Mouse (Mus musculus) left cerebral cortex, adult 18-20 months (tissue): Measurements from ENCODE around the gene Slc25a13. TPM values are rescaled to one million over a fixed set of nuclear protein-coding genes. Genes with fewer than 3 reads are reported as not detected.
"Not testable (repeated sequence)": the region's sequence is repeated elsewhere in the genome, so short reads cannot be mapped to it uniquely, and the experiment has no call there.

Experiments used
- DNase-seq, 2 experiments: peaks; one replicate each; pipeline ENCODE4 v3.0.0; 2021 to 2022; ENCODE audit warnings: low spot score in 2 of 2, mixed read lengths in 1 of 2
- total RNA-seq, 2 experiments: library from RNA; stranded (reverse); gene quantifications; 2 replicates each; pipeline ENCODE4 v1.2.3; 2021

Slc25a13 gene
- total RNA-seq, 2 experiments from 2014 or later, result 2.2 to 2.9 TPM

GRCm38 (mm10) chr6:6205599-6206165 lies 11.3 kb downstream of the Slc25a13 start:
- no peak for DNase-seq

DNA sequence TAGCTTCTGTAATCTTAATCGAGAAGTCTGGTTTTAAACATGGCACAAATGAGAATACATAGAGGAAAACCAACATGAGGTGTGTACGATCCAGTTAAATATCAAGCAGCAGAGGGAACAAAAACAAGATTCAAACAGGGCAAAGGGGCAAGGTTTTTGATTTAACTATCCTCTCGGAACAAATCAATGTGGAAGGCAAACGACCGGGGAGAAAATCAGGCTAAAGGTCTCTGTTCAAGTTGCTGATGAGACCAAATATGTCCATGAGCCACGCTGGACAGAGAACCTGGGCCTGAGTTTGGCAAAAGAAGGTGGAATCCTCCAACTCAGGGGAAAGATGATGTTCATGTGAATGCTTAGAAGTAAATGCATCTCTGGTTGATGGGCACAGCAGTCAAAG lies 14.5 kb downstream of the Slc25a13 start:
- no peak for DNase-seq

GRCm38 (mm10) chr6:6201977-6202376 lies 15.0 kb downstream of the Slc25a13 start:
- no peak for DNase-seq

DNA sequence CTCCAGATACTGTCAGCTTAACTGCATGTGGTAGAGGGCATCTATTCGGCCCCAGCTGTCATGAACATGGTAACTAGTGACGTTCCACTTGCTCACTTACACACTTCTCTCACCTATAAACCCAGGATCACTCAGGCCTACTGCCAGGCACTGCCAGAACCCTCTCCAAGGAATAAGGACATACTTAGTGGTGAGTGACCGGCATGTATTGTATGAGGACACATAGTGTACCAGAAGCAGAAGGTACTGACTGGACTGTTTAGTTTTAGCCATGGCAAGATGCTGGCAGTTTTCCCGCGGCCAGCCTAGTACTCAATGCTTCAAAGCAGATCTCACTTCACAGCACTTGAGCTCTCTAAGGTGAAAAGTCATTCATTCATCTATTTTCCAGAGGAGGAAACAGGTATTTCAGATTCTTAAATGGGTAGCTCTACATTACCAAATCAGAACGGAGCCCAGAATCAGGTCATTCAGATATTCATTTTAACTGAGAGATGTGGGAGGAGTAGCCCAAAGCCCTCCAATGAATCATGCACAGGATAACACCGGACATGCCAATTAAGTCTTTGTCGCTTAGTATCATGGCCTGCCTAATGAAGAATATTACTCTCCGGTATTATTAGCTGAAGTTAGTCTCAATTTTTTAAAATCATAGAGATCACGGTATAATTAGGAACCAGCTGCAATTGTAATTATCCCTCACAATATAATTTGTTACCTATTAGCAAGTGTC lies 17.7 kb downstream of the Slc25a13 start:
- no peak for DNase-seq

GRCm38 (mm10) chr6:6198056-6198455 lies 18.9 kb downstream of the Slc25a13 start:
- DNase-seq, result not testable (repeated sequence)

- no peak for DNase-seq
Measured at GRCm38 (mm10) chr6:6197339-6197738, 19.6 kb downstream of the Slc25a13 start.

DNA sequence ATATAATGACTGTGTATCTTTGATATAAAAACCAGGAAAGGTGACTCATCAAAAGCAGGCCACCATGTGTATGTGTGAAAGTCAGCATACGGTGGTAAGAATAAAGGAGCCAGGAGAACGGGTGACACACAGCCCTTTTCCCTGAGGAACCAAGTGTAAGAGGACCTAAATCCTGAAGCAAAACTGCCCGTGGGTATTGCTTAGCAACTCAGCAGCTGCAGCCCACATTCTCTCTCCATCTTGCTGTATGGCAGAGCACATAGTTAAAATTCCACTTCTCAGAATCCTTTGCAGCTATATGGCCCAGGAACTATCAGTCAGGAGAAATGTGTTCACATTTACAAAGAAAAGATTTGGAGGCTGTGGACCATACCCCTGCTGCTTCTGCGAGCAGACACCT lies 20.4 kb downstream of the Slc25a13 start:
- DNase-seq, result no peak

DNA sequence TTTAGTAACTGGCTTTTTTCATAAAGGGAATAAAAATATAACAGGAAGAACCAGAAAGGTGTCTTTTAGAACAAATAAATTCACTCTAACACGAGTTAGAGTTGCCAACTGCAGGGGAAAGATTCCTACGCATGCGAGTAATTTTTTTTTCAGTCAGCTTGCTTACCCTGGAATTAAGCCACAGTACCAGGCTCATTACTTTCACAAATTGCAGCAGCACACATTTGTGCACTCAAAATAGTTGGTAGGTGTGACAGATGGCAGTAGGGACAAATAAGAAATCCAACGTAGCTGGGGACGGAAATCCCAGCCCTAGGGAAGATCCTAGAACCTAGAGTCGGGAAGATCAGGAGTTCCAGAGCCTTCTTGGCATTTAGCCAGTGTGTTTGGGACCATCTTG lies 22.1 kb downstream of the Slc25a13 start:
- DNase-seq, result peak in 1 of 2 experiments; percentile 25

DNA sequence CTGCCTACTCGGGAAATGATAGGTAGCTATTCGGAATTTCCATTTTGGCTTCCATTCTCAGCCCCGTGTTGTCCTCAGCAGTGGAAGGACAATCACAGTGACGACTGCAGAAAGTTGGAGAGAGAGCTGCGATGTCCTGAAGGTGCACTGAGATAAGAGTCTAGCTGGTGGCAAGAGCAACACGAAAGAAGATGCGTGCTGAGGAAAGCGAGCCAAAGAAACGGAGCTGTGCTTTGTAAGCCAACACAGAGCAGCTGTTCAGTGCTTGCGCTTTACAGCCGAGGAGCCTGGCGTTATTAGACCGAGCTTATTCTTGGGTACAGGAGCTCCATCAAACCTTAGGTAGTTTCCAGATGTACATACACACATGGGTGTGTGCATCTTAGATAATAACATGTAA lies 23.1 kb downstream of the Slc25a13 start:
- no peak for DNase-seq

GRCm38 (mm10) chr6:6192413-6192812 lies 24.6 kb downstream of the Slc25a13 start:
- no peak for DNase-seq

DNA sequence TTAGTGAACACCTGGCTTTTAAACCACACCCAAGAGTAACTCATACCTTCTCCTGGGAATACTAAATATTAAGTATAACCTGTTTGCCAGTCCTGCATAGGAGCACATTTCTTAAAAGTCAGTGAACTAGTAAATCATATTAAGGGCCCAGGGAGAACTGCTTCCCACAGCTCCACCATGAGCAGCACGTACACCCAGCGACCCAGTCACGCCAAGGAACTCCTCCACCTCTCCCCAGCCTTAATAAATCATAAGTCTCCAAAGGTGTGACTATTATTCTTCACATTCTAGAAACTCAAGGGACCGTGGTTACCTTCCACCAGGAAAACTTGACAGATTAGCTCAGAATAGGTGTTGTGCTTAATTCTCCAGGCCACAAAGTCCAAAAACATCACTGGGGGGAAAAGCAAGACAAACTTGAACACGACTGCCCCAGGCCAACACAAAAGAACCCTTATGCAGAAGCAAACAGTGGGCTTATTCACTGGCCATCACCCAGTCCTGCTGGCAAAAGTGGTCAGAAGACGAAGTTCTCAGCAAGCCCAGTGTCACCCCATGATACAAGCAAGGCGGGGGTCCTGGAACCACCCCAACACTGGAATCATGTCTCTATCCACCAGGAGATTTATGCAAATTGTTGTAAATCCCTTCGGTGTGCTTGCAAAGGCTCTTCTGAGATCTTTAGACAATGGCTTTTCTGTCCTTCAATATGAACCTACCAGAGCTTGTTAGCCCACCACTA lies 25.2 kb downstream of the Slc25a13 start:
- peak in 1 of 2 experiments; percentile 22 for DNase-seq

- DNase-seq, result no peak
Measured at GRCm38 (mm10) chr6:6188970-6189369, 28.0 kb downstream of the Slc25a13 start.

DNA sequence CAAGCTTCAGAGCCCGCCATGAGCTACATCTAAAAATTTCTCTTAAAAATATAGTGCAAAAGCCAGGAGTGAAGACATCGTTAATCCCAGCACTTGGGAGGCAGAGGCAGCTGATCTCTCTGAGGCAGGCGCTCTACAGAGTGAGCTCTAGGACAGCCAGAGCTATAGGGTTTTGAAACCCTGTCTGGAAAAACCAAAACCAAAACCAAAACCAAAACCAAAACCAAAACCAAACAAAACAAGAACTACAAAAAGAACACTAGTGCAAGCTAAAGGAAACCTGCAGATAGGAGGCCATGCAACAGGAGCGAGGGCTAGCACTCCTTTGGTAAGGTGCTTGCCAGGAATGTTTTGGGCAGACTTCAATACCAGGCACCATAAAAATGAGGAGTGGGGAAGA lies 30.5 kb downstream of the Slc25a13 start:
- DNase-seq, result no peak

DNA sequence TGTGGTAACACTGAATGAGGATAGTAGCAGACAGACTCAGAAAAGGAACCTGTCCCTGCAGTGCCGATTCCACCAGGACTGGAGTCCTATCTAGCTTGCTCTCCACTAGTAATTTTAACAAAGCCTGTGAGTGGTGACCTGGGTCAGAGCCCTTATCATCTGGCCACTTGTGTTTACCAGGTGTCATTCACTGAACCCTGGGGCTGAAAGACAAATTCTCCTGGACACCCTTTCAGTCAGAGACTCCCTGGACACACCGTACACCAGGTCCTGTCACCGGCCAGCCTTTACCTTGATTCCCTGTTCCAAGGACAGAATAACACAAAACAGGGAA lies 31.3 kb downstream of the Slc25a13 start:
- no peak for DNase-seq

DNA sequence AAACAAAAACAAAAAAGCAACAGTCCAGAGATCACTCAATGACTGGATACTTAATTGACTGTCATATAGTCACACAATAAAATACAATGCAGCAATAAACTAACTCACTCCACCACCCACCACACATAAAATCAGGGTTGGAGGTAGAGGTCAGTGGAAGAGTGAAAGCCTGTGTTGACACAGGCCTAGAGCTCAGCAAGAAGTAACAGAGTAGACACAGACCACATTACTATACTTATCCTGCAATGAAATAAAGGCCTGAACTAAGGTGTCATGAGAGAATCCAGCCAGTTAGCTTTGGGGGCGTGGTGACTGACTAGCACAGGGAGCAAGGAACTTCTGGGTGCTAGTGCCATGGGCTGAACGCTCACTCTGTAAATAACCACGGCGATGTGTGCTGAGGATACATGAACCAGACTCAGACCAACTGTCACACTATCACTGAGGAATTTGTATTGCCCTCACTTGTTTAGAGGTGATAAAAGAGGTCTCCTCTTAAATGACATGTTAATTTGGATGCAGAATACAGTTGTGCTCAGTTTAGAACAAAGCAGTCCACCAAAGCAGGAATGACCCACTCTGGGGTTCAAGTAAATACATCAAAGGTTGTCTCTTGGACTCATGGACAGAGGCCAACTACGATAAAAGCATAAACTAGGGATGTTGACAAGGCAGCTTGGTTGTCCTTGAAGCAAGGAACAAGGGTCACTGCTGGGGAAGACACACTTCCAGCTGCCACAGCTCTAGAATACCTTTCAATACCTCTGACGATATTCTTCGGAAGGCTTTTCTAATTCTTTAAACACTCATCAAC lies 31.8 kb downstream of the Slc25a13 start:
- DNase-seq, result no peak

- no peak for DNase-seq
Measured at GRCm38 (mm10) chr6:6183601-6184000, 33.4 kb downstream of the Slc25a13 start.

DNA sequence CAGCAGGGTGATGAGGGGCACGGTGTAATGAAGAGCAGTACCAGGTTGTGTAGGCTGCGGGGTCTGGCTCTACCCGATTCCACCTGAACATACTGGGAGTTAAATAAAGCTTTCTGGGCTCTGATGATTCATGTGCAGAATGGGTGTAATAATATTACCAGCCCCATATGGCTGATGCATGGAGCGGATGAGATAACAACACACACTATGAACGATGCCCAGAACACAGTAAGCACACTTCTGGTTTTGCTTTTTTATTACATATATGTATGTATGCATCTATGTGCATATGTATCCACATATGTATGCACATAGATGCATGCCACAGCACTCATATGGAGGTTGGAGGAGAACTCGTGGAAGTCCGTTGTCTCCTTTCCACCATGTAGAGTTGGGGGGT lies 34.8 kb downstream of the Slc25a13 start:
- DNase-seq, result no peak

DNA sequence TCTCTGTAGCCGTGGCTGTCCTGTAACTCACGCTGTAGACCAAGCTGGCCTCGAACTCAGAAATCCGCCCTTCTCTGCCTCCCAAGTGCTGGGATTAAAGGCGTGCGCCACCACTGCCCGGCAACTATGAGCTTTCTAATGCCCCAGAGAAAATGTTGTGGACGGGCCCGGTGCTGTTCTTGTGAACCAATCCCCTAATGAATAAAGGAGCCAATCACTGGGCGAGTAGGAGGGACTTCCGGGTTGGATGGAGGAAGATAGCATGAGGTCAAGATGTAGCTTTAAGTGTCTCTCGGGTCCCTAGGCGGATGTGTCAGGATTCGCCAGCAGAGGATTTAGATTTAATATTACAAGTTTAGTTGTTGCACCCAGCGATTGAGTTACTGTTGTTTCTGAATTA lies 38.6 kb downstream of the Slc25a13 start:
- DNase-seq, result not testable (repeated sequence)

GRCm38 (mm10) chr6:6175350-6175971 lies 41.5 kb downstream of the Slc25a13 start:
- DNase-seq, result no peak

GRCm38 (mm10) chr6:6173935-6174561 lies 42.9 kb downstream of the Slc25a13 start:
- DNase-seq, result no peak
